Mouse (Mus musculus) granulocyte monocyte progenitor cell, adult 5-6 weeks (primary cell): ENCODE data around the gene Klhl9. TPM values are rescaled to one million over a fixed set of nuclear protein-coding genes. Genes with fewer than 3 reads are reported as not detected.

ENCODE experiments used
- total RNA-seq, 2 experiments: library from RNA; stranded (forward) in 1 of 2; stranded (reverse) in 1 of 2; fragments of 200-712, 200-1000 nt in 1 of 2; fragments of >200 nt in 1 of 2; fragmentation: Nextera tagmentation in 1 of 2; gene quantifications; 2 replicates each; pipeline ENCODE4 v1.2.3; 2014 to 2017

The Klhl9 gene
- total RNA-seq, 2 experiments from 2014 or later, result 45.5 to 72.4 TPM

Other genes with a start within 250 kb of the Klhl9 start
Only the 30 nearest of the 32 such genes appear.
- not detected in 2 replicates for gene Ifna14, start 150.7 kb downstream of the Klhl9 start, total RNA-seq (2014; fragmentation: Nextera tagmentation)
- gene Ifna14, start 150.7 kb downstream of the Klhl9 start, total RNA-seq (2017), result not detected in 2 replicates
- gene Ifna9, start 130.1 kb downstream of the Klhl9 start, total RNA-seq (2014; fragmentation: Nextera tagmentation), result not detected in 2 replicates
- gene Ifna9, start 130.1 kb downstream of the Klhl9 start, total RNA-seq (2017), result not detected in 2 replicates
- gene Ifna12, start 119.1 kb downstream of the Klhl9 start, total RNA-seq (2014; fragmentation: Nextera tagmentation), result not detected in 2 replicates
- gene Ifna12, start 119.1 kb downstream of the Klhl9 start, total RNA-seq (2017), result not detected in 2 replicates
- gene C87499, start 88.1 kb downstream of the Klhl9 start, total RNA-seq (2014; fragmentation: Nextera tagmentation), result not detected in 2 replicates
- gene C87499, start 88.1 kb downstream of the Klhl9 start, total RNA-seq (2017), result not detected in 2 replicates
- not detected in 2 replicates for gene Ifna13, start 78.0 kb downstream of the Klhl9 start, total RNA-seq (2014; fragmentation: Nextera tagmentation)
- not detected in 2 replicates for gene Ifna13, start 78.0 kb downstream of the Klhl9 start, total RNA-seq (2017)
- not detected in 2 replicates for gene Ifna16, start 45.5 kb downstream of the Klhl9 start, total RNA-seq (2014; fragmentation: Nextera tagmentation)
- gene Ifna16, start 45.5 kb downstream of the Klhl9 start, total RNA-seq (2017), result not detected in 2 replicates
- not detected in 2 replicates for gene Ifna2, start 38.6 kb downstream of the Klhl9 start, total RNA-seq (2014; fragmentation: Nextera tagmentation)
- not detected in 2 replicates for gene Ifna2, start 38.6 kb downstream of the Klhl9 start, total RNA-seq (2017)
- gene Ifnab, start 31.1 kb downstream of the Klhl9 start, total RNA-seq (2014; fragmentation: Nextera tagmentation), result not detected in 2 replicates
- gene Ifnab, start 31.1 kb downstream of the Klhl9 start, total RNA-seq (2017), result not detected in 2 replicates
- gene Gm26566, start 660 bp downstream of the Klhl9 start, total RNA-seq (2014; fragmentation: Nextera tagmentation), result not detected in 2 replicates
- 0.69 TPM in 1 of 2 replicates, not detected in the other for gene Gm26566, start 660 bp downstream of the Klhl9 start, total RNA-seq (2017)
- gene Gm13271, start 32.4 kb upstream of the Klhl9 start, total RNA-seq (2014; fragmentation: Nextera tagmentation), result not detected in 2 replicates
- gene Gm13271, start 32.4 kb upstream of the Klhl9 start, total RNA-seq (2017), result not detected in 2 replicates
- 0.49 TPM in 1 of 2 replicates, not detected in the other for gene Gm13283, start 37.7 kb upstream of the Klhl9 start, total RNA-seq (2014; fragmentation: Nextera tagmentation)
- 0.21 TPM in 1 of 2 replicates, not detected in the other for gene Gm13283, start 37.7 kb upstream of the Klhl9 start, total RNA-seq (2017)
- not detected in 2 replicates for gene Gm13290, start 51.4 kb upstream of the Klhl9 start, total RNA-seq (2014; fragmentation: Nextera tagmentation)
- gene Gm13290, start 51.4 kb upstream of the Klhl9 start, total RNA-seq (2017), result not detected in 2 replicates
- not detected in 2 replicates for gene Gm13289, start 54.5 kb upstream of the Klhl9 start, total RNA-seq (2014; fragmentation: Nextera tagmentation)
- gene Gm13289, start 54.5 kb upstream of the Klhl9 start, total RNA-seq (2017), result not detected in 2 replicates
- not detected in 2 replicates for gene Gm13272, start 57.4 kb upstream of the Klhl9 start, total RNA-seq (2014; fragmentation: Nextera tagmentation)
- not detected in 2 replicates for gene Gm13272, start 57.4 kb upstream of the Klhl9 start, total RNA-seq (2017)
- gene Ifnz, start 59.7 kb upstream of the Klhl9 start, total RNA-seq (2014; fragmentation: Nextera tagmentation), result 1.5 TPM in 1 of 2 replicates, not detected in the other
- 0.22 and 0.52 TPM in 2 replicates for gene Ifnz, start 59.7 kb upstream of the Klhl9 start, total RNA-seq (2017)
- not detected in 2 replicates for gene Gm13276, start 63.2 kb upstream of the Klhl9 start, total RNA-seq (2014; fragmentation: Nextera tagmentation)
- not detected in 2 replicates for gene Gm13276, start 63.2 kb upstream of the Klhl9 start, total RNA-seq (2017)
- gene Gm13277, start 66.2 kb upstream of the Klhl9 start, total RNA-seq (2014; fragmentation: Nextera tagmentation), result not detected in 2 replicates
- not detected in 2 replicates for gene Gm13277, start 66.2 kb upstream of the Klhl9 start, total RNA-seq (2017)
- not detected in 2 replicates for gene Gm13278, start 69.1 kb upstream of the Klhl9 start, total RNA-seq (2014; fragmentation: Nextera tagmentation)
- not detected in 2 replicates for gene Gm13278, start 69.1 kb upstream of the Klhl9 start, total RNA-seq (2017)
- not detected in 2 replicates for gene Gm13275, start 72.0 kb upstream of the Klhl9 start, total RNA-seq (2014; fragmentation: Nextera tagmentation)
- gene Gm13275, start 72.0 kb upstream of the Klhl9 start, total RNA-seq (2017), result not detected in 2 replicates
- not detected in 2 replicates for gene Gm13279, start 74.9 kb upstream of the Klhl9 start, total RNA-seq (2014; fragmentation: Nextera tagmentation)
- gene Gm13279, start 74.9 kb upstream of the Klhl9 start, total RNA-seq (2017), result not detected in 2 replicates
- gene Gm13285, start 77.2 kb upstream of the Klhl9 start, total RNA-seq (2014; fragmentation: Nextera tagmentation), result not detected in 2 replicates
- not detected in 2 replicates for gene Gm13285, start 77.2 kb upstream of the Klhl9 start, total RNA-seq (2017)
- gene Gm13287, start 80.8 kb upstream of the Klhl9 start, total RNA-seq (2014; fragmentation: Nextera tagmentation), result not detected in 2 replicates
- gene Gm13287, start 80.8 kb upstream of the Klhl9 start, total RNA-seq (2017), result not detected in 2 replicates
- gene Gm13288, start 83.1 kb upstream of the Klhl9 start, total RNA-seq (2014; fragmentation: Nextera tagmentation), result not detected in 2 replicates
- gene Gm13288, start 83.1 kb upstream of the Klhl9 start, total RNA-seq (2017), result not detected in 2 replicates
- not detected in 2 replicates for gene Ifna7, start 93.8 kb upstream of the Klhl9 start, total RNA-seq (2014; fragmentation: Nextera tagmentation)
- not detected in 2 replicates for gene Ifna7, start 93.8 kb upstream of the Klhl9 start, total RNA-seq (2017)
- gene Ifna11, start 97.5 kb upstream of the Klhl9 start, total RNA-seq (2014; fragmentation: Nextera tagmentation), result not detected in 2 replicates
- gene Ifna11, start 97.5 kb upstream of the Klhl9 start, total RNA-seq (2017), result not detected in 2 replicates
- not detected in 2 replicates for gene Ifna6, start 105.0 kb upstream of the Klhl9 start, total RNA-seq (2014; fragmentation: Nextera tagmentation)
- not detected in 2 replicates for gene Ifna6, start 105.0 kb upstream of the Klhl9 start, total RNA-seq (2017)
- not detected in 2 replicates for gene Ifna5, start 113.1 kb upstream of the Klhl9 start, total RNA-seq (2014; fragmentation: Nextera tagmentation)
- gene Ifna5, start 113.1 kb upstream of the Klhl9 start, total RNA-seq (2017), result not detected in 2 replicates
- not detected in 2 replicates for gene Ifna4, start 119.4 kb upstream of the Klhl9 start, total RNA-seq (2014; fragmentation: Nextera tagmentation)
- gene Ifna4, start 119.4 kb upstream of the Klhl9 start, total RNA-seq (2017), result not detected in 2 replicates
- gene Ifna1, start 127.6 kb upstream of the Klhl9 start, total RNA-seq (2014; fragmentation: Nextera tagmentation), result not detected in 2 replicates
- gene Ifna1, start 127.6 kb upstream of the Klhl9 start, total RNA-seq (2017), result not detected in 2 replicates
- not detected in 2 replicates for gene Ifne, start 157.7 kb upstream of the Klhl9 start, total RNA-seq (2014; fragmentation: Nextera tagmentation)
- gene Ifne, start 157.7 kb upstream of the Klhl9 start, total RNA-seq (2017), result not detected in 2 replicates